Mouse (Mus musculus) heart, postnatal 0 days (tissue): ENCODE results near the gene Ppp1r27.

Experiments used
- CTCF ChIP-seq: IDR thresholded peaks from 2 replicates; pipeline ENCODE4 v1.5.1; 2016; ENCODE audit warnings: antibody characterized with exemption, control low read depth, low read depth
- EP300 ChIP-seq: IDR thresholded peaks from 2 replicates; pipeline ENCODE4 v1.6.1; 2016; ENCODE audit warnings: antibody characterized with exemption, low read depth

DNA sequence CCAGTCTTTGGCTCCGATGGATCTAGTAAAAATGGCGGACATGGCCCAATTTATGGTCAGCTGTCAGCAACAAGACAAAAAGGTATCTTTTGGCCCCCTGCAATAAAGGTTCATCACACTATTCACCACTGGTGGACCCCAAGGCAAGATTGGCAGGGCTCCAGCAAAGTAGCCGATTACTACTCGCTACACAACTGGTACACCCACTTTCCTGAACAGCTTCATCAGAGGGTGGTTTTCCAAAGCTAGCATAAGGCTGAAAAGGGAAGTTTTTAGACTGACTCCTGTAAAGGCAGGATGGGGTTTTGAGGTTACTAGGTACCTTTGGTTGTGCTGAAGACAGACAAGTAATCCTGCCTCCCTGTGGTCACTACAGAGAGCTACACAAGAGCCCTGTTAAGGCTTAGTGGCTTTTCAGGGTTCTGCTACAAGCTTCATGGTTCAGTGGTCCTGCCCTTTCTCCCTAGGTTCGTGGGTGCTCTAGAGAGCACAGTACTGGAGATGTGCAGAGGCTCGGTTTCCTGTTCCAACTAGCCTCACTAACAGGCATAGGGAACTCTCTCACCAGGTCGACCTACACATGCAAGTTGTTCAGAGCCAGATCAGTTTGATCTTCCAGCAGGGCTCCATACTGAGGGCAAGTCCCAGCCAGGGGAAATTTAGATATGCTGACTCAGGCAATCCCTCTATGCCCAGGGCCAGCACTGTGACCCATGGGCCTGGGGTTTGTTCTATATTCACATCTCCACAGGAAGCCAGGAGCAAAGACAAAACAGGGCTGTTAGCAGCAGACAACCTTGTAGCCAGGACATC, 26.5 kb upstream of the Ppp1r27 start:
- TF ChIP-seq CTCF = peak; percentile 56
- TF ChIP-seq EP300 = no peak
